Mouse (Mus musculus) small intestine, adult 2 months (tissue): ENCODE measurements at regions not wholly inside any gene's neighbourhood (a gene's known extent, or its start where the extent isn't known, plus 50 kb on each side); places are given as distances from the start of the nearest gene placed in this dataset.

Experiments
- H3K27ac ChIP-seq: fragments of 200-500 bp; 2 replicates; pipeline ENCODE4 v1.5.1; 2012; ENCODE audit warnings: low read depth, low read length, control low read depth, inconsistent platforms; ENCODE audit not compliant: insufficient read depth
- H3K27me3 ChIP-seq: fragments of 200-500 bp; 2 replicates; pipeline ENCODE4 v1.6.1; 2012; ENCODE audit warnings: mild to moderate bottlenecking, moderate library complexity, low read length, inconsistent platforms; ENCODE audit not compliant: control insufficient read depth, insufficient read depth
- H3K36me3 ChIP-seq: fragments of 200-500 bp; 2 replicates; pipeline ENCODE4 v1.6.1; 2012; ENCODE audit warnings: mild to moderate bottlenecking, low read length, control low read depth, inconsistent platforms; ENCODE audit not compliant: control insufficient read depth, insufficient read depth
- H3K4me1 ChIP-seq: fragments of 200-500 bp; 2 replicates; pipeline ENCODE4 v1.6.1; 2012; ENCODE audit warnings: low read length, inconsistent platforms, mixed read lengths; ENCODE audit not compliant: control insufficient read depth, insufficient read depth, insufficient read length
- H3K4me3 ChIP-seq: fragments of 200-500 bp; 2 replicates; pipeline ENCODE4 v1.5.1; 2012; ENCODE audit warnings: low read depth, mild to moderate bottlenecking, control low read depth, inconsistent platforms, low read length, moderate library complexity
- CTCF ChIP-seq: fragments of 200-500 bp; IDR thresholded peaks from 2 replicates; pipeline ENCODE4 v1.5.1; 2012; ENCODE audit warnings: low read depth, mild to moderate bottlenecking, control low read depth, inconsistent platforms, low read length, moderate library complexity, mixed read lengths; ENCODE audit not compliant: insufficient replicate concordance, insufficient read length; ENCODE audit errors: extremely low read depth
- POLR2A ChIP-seq: fragments of 200-500 bp; IDR thresholded peaks from 2 replicates; pipeline ENCODE4 v1.6.1; 2012; ENCODE audit warnings: low read depth, mild to moderate bottlenecking, control low read depth, inconsistent platforms, low read length, moderate library complexity
- WGBS: fragments of 180-500 bp; shearing (Covaris S2); methylation state at CpG from one replicate; pipeline ENCODE4 v1.1.7; 2018; 5-methylcytosine and 5-hydroxymethylcytosine counted together

- H3K27ac ChIP-seq, result no peak overlapping the region
- no peaks in the 10 kb centered on the region for H3K27me3 ChIP-seq
- 82% methylated on average over 7 of the region's 7 CpGs for WGBS
- no peak for TF ChIP-seq POLR2A
- TF ChIP-seq CTCF, result no peak
- no peaks in the 10 kb centered on the region for H3K36me3 ChIP-seq
- H3K4me3 ChIP-seq, result no peak overlapping the region
- H3K4me1 ChIP-seq, result no peaks in the 10 kb centered on the region
Measured at GRCm38 (mm10) chr4:12671399-12671798, 499.6 kb upstream of the Fam92a start.

- Histone ChIP-seq H3K4me3 (no peak overlapping the region), H3K27me3 (no peaks in the 10 kb centered on the region), H3K4me1 (no peaks in the 10 kb centered on the region), H3K27ac (no peak overlapping the region), H3K36me3 (no peaks in the 10 kb centered on the region)
- no peak for TF ChIP-seq POLR2A
- no peak for TF ChIP-seq CTCF
- 29% methylated on average over 2 of the region's 2 CpGs for WGBS
Measured at GRCm38 (mm10) chr4:12663176-12663575, 491.4 kb upstream of the Fam92a start.

DNA sequence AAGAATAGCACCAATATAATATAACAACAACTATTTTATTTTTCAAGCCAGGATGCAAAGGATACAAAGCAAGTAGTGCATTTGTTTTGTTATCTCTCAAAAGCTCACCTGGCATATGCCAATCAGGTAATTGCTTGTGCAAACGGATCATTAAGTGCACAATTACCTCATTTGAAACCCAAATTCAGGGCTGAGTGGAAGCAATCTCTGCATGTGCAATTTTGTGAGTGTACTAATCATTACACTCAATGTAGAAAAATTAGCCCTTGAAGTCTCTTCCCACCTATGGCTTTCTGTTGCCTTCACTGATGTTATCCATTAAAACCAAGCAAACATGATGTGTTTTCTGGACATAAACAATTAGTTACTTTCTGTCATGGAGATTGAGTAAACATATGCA is 490.9 kb upstream of the Fam92a start:
- no peak for TF ChIP-seq POLR2A
- no peak for TF ChIP-seq CTCF
- Histone ChIP-seq H3K36me3 (no peaks in the 10 kb centered on the region), H3K27me3 (no peaks in the 10 kb centered on the region), H3K4me1 (no peaks in the 10 kb centered on the region), H3K4me3 (no peak overlapping the region), H3K27ac (no peak overlapping the region)
- WGBS, result 43% methylated on average over 1 of the region's 1 CpGs

GRCm38 (mm10) chr4:12659084-12659483 is 487.3 kb upstream of the Fam92a start:
- no peaks in the 10 kb centered on the region for H3K27me3 ChIP-seq
- no peaks in the 10 kb centered on the region for H3K4me1 ChIP-seq
- no peaks in the 10 kb centered on the region for H3K36me3 ChIP-seq
- 67% methylated on average over 1 of the region's 1 CpGs for WGBS
- TF ChIP-seq CTCF (no peak), POLR2A (no peak)
- H3K27ac ChIP-seq, result no peak overlapping the region
- no peak overlapping the region for H3K4me3 ChIP-seq

- 79% methylated on average over 6 of the region's 6 CpGs for WGBS
- H3K4me3 ChIP-seq, result no peak overlapping the region
- TF ChIP-seq CTCF (no peak), POLR2A (no peak)
Measured at GRCm38 (mm10) chr4:12658594-12658993, 486.8 kb upstream of the Fam92a start.

GRCm38 (mm10) chr4:12657820-12658219 is 486.0 kb upstream of the Fam92a start:
- WGBS, result 84% methylated on average over 1 of the region's 1 CpGs
- TF ChIP-seq POLR2A (no peak), CTCF (no peak)
- H3K4me1 ChIP-seq, result no peaks in the 10 kb centered on the region
- H3K27ac ChIP-seq, result no peak overlapping the region
- no peaks in the 10 kb centered on the region for H3K36me3 ChIP-seq
- no peak overlapping the region for H3K4me3 ChIP-seq
- H3K27me3 ChIP-seq, result no peaks in the 10 kb centered on the region

More at GRCm38 (mm10) chr4:12658594-12658993, 486.8 kb upstream of the Fam92a start:
- no peaks in the 10 kb centered on the region for H3K36me3 ChIP-seq
- H3K27ac ChIP-seq, result no peak overlapping the region
- no peaks in the 10 kb centered on the region for H3K4me1 ChIP-seq
- no peaks in the 10 kb centered on the region for H3K27me3 ChIP-seq

GRCm38 (mm10) chr4:12656924-12657603 is 485.2 kb upstream of the Fam92a start:
- no peak overlapping the region for H3K27ac ChIP-seq
- 72% methylated on average over 6 of the region's 6 CpGs for whole genome bisulfite sequencing
- no peaks in the 10 kb centered on the region for H3K4me1 ChIP-seq
- H3K27me3 ChIP-seq, result no peaks in the 10 kb centered on the region
- no peak overlapping the region for H3K4me3 ChIP-seq
- TF ChIP-seq POLR2A (no peak), CTCF (no peak)
- H3K36me3 ChIP-seq, result no peaks in the 10 kb centered on the region
